Mouse (Mus musculus) ovary, postnatal 14 days (tissue): Measurements from ENCODE around the gene Dnajc16.

ENCODE experiments used
- DNase-seq: peaks from one replicate; pipeline ENCODE4 v3.0.0; 2022; ENCODE audit warnings: low spot score

The Dnajc16 gene

DNA sequence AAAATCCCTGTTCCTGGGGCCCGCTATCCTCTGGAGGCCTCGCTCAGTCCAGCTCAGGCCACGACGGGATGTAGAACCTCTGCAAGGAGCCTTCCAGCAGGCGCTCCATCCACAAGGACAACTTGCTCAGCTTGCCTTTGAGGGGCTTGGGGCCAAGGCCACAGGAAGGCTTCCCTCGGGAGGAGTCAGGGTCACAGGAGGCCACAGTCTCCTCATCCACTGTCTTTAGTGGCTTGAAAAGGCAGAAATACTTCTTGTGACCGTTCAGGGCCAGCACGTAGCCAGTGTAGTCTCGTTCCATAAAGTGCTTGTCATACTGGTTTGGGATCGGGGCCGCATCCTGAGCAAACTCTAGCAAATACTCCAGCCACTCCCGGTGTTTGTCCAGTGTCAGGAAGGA lies 27.3 kb downstream of the Dnajc16 start:
- DNase-seq: no peak

DNA sequence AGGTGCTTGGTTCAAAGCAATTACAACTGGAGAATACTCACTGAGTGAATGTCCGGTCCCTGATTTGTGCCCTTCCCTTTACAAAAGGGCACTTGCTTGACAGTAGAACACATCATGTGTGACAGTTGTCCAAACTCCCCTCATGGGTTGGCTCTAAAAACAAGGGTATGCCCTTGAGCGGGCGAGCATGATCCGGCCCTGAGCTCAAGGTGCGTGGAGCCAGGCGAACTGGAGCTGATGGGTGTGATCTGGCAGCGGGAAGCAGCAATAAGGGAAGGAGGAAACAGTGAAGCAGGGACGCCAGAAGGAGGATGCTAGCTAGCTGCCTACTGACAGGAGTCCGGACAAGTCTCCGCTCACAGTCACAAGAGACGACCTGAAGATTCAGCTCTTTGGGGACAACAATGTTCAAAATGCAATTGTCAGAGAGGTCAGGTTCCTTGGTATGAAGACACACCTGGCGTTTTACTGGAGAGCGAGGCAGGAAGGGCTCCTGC lies 28.6 kb downstream of the Dnajc16 start:
- no peak for DNase-seq

DNA sequence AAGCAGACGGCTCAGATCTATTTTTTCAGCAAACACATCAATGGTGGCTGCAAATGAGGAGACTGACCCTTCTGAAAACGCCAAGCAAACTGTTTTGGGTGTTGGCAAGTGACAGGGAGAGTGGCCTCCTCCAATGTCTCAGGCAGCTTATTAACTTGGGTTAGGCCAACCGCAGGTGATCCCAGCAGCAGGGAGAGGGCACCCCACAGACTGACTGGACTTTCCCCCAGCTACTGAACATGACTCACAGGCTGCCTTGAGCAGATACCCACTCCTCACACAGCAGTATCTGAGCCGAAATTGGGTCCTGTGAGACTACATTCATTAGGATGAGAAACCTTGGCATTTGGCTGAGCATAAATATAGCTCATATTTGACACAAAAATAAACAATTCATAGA lies 29.8 kb downstream of the Dnajc16 start:
- DNase-seq: no peak

DNA sequence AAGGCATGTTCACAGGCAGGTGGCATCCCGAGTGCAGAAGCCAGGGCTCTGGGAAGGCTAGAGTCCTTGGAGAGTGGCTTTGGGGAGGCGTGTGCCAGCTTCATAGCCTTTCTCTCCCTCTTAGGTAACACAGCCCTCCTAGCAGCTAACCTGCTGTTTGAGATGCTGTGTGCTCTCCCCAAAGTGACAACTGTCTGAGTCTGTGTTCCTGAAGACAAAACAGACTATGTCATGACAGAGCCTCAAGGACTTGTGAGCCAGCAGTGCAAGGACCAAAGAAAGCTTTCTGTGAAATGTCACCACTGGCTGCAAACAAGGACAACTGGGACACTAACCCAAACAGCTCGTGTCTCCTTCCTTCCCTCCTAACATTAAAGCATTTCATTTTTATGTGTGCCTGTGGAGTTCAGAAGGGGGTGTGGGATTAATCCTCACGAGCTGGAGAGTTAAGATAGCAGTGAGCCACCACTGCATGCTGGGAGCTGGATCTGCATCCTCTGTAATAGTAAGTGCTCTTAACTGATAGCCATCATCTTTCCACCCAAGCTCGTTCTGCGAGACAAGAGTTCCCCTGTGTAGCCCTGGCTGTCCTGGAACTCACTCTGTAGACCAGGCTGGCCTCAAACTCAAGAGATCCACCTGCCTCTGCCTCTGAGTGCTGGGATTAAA lies 31.7 kb downstream of the Dnajc16 start:
- DNase-seq: no peak

GRCm38 (mm10) chr4:141757124-141757523 lies 33.6 kb downstream of the Dnajc16 start:
- DNase-seq: no peak

DNA sequence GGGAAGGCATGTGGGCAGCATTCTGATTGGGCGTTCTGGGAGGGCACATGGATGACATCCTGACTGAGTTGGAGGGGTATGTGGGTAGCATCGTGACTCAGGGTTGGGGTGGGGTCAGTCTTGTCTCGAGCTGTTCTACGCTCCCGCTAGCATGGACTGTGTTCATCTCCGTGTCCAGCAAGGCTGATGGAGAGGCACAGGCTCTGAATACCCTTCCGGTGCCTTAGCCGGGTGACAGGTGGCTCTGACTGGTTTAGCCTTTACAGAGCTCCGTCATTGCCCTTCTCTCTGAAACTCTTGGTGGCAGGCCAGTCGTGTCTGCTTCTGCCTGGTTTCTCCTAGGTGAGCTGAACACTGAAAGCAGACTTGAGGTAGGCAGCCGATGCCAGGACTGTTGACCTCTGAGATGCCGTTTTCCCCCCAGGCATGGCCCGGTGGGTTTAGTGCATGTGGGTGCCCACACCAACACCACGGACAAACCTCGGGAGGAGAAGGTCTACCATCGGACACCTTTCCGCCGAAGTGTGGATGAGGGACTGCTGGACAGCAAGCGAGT lies 35.3 kb downstream of the Dnajc16 start:
- DNase-seq: no peak

- DNase-seq: no peak
These were observed 38.7 kb downstream of the Dnajc16 start for GRCm38 (mm10) chr4:141752076-141752421.

DNA sequence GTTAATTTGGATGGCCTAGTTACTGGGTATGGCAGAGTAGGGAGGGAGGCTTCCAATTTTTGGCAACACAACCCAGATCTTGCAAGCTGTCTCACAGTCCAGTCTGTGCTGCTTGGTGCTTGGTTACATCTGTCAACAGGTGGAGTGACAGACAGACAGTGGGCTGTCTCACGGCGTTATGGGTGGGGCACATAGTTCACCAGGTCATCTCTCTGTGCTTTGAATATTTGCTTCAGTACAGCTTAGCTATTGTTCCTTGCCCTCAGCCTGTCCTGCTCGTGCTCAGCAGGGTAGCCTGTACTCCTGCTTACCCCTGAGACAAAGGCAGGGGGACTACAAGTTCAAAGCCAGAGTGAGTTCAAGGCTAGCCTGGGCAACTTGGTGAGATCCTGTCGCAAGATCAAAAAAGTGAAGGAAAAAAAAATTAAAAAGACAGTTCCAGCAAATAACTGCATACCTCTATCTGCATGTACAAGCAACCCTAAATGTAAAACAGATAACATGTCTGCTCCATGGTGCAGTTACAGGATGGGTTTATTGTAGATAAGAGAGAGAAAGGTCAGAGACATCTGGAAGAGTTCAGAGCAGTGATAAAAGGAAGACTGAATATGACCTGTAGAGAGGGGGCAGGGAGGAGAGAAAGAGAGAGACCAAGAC lies 39.2 kb downstream of the Dnajc16 start:
- no peak for DNase-seq

- no peak for DNase-seq
These were observed 39.9 kb downstream of the Dnajc16 start for GRCm38 (mm10) chr4:141750826-141751225.

GRCm38 (mm10) chr4:141749557-141749956 lies 41.2 kb downstream of the Dnajc16 start:
- no peak for DNase-seq

DNA sequence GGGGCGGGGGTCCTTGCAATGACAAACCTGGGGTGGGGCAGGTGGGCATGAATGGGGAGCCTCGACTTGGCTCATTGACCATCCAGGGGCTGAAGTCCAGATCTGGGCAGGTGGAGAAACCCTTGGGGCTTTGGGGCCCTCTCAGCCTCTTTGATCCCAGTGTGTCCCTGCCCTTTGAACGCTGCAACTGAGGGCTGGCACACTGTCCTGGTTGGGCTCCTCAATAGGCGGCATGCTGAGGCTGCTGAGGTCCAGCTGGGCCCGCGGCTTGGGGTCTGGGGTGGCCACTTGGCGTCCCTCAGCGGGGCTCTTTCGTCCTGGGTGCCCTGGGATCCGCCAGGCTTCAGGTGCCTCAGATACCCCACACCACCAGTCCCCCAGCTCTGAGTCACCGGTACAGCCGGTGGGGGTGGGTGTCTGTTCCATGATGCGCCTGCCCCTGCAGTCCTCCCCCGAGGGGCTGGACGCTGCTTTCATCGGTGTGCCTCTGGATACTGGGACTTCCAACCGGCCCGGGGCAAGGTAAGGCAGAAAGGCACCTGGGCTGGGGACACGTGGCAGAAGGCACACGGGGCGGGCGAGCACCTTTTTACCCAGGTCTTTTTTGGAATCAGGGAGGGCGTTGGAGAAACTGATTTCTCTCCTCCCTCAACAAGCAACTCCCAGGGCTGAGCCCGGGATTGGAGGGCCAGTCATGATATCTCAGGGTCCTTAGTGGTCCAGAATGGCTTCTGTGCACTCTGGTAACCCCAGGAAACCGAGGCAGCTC lies 44.0 kb downstream of the Dnajc16 start, which contains the start of gene Agmat:
TSS of gene Agmat (plus strand) at position 95 of the 769 bp plus-strand sequence.
- DNase-seq: no peak

DNA sequence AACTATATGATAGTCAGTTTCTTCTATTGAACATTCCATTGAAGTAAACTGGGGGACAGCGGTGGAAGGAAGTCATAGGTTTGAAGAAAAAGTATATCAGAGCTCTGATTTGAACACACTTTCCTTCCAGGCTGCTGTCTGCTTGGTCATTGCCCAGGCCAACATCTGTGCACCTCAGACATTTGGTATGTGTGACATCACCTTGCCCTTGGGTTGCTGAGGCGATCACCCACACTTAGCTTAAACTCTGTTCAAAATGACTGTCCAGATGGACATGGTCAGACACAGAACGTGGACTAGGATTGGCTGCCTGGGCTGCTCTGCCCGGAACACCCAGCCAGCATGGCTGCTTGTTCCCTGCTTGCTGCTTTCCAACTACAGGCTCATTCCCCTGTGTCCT lies 48.4 kb downstream of the Dnajc16 start:
- no peak for DNase-seq

DNA sequence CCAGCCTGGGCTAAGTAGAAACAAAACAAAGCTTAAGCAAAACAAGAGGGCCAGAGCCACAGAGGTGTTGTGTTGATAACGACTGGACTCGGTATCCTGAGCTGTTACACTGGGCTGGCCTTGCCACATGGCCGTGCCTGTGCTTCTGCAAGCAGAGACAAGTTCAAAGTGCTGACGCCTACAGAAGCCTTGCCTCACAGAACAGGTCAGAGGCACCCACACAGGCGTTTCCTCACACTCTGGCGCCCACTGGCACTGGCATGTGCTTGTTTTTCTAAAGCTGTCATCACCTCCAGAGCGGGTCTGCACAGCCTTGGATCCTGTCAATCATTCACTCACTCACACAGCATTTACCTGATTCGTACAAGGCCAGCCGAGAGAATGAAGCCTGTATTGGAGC lies 48.9 kb downstream of the Dnajc16 start:
- DNase-seq: no peak

DNA sequence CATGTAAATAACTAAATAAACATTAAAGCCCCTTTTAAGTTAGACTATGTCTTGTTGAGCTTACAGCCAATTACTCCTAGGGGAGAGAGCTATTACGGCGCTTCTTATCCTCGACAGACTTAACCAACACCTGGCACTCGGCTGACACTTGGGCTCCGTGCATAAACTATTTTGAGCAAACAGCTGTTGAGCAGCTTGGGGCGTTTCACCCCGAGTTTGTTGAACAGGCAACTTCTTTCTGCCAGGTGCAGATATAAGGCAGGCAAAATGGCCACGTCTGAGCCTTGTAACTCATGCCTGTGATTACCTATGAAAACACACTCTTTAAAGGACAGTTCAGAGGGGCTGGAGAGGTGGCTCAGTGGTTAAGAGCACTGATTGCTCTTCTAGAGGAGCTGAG lies 52.7 kb downstream of the Dnajc16 start:
- DNase-seq: no peak

DNA sequence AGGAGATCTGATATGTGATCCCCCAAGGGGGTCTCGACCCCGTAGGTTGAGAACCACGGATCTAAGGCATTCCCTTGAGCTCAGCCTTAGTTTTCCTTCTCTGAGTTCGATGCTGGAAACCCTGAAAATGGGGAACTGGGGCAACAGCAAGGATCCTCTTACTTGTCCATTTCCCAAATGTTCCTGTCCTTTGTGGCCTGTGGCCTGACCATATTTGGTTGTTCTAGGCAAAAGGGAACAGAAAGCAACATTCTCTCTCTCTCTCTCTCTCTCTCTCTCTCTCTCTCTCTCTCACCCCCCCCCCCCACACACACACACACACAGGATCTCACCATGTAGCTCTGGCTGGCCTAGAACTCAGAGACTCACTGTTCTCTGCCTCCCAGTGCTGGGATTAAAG lies 53.9 kb downstream of the Dnajc16 start:
- DNase-seq: no peak

GRCm38 (mm10) chr4:141735206-141735560 lies 55.5 kb downstream of the Dnajc16 start:
- DNase-seq: no peak

- DNase-seq: peak; percentile 72
These were observed 56.1 kb downstream of the Dnajc16 start for GRCm38 (mm10) chr4:141734446-141735205.

DNA sequence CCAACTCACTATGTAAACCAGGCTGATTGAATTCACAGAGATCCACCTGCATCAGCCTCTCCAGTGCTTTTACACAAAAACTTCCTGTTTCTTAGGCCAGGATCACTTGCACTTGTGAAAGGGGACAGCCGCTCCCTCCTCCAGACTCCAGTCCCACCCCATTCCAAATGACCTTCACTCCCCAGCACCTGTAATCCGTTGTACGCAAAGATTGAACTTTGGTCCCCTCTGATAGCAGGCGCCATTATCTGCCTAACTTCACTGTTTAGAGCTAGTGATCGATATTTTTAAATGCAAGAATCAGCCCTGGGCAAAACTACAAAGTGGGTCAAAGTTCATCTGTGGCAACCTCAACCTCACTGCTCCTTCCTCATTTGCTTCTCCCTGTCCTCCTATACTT lies 59.0 kb downstream of the Dnajc16 start:
- no peak for DNase-seq

DNA sequence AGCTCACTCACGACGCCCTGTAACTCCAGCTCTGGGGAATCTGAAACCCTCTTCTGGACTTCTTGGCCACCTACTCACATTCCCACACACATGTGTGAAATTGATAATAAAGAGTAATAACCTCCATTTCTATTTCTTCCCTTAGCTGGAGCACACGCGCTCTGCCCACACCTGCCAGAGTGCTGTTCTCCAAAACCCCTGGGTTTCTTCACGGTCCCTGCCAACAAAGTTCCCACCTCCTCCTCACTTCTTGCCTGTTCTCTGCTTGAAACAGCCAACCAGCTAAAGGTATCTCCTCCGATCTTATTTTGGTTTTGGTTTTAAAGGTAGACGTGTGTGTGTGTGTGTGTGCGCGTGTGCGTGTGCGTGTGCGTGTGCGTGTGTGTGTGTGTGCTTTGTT lies 60.3 kb downstream of the Dnajc16 start:
- DNase-seq: no peak

DNA sequence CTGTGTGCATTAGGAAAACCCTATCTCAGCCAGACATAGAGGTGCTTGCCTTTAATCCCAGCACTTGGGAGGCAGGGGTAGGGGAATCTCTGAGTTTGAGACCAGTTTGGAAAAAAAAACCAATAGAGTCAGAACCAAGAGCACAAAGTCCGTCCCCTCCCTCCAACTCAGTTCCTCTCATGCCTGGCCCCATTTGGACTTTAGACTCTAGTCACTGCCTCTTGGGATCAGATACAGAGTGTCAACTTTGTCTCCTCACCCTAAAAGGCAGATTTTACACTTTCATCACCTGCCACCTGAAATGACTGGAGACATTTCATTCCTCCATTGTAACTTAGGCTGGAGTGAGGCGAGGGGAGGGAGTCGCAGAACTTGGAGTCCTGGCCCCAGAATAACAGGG lies 61.5 kb downstream of the Dnajc16 start:
- no peak for DNase-seq

DNA sequence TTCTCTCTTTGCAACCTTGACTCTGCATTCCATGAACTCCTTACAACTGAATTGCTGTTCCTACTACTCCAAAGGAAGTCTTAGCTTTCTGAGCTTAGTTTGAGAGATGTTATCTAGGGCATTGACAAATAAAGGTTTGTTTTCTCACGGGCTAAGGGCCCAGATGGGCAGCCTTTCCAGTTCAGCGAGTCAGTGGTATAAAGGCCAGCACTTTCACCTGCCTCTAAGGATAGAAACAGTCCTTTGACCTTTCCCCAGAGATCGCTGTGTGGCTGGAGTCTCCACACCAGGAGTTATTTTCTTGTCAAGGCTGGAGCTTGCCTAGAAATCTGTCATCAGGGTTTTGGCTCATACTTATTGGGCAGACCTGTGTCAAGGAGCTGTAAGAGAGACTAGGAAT lies 65.0 kb downstream of the Dnajc16 start:
- DNase-seq: no peak

DNA sequence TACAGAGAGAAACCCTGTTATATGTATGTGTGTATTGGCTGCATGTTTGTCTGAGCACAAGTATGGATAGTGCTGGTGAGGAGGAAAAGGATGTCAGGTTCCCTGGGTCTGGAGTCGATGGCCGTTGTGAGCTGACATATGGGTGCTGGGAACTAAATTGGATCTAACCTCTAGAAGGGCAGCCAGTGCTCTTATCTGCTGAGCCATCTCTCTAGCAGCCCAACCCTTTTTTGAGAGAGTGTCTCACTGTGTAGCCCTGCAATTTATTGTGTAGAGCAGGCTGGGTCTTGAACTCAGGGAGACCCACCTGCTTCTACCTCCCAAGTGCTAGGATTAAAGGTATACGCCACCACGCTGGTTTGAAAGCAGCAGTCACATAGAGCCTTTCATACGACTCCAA lies 65.5 kb downstream of the Dnajc16 start:
- no peak for DNase-seq
